Mouse (Mus musculus) cerebellum, adult (tissue): Measurements from ENCODE around the gene Prepl.

Experiments
- ATAC-seq: cut with Nextera tagmentation; 2 replicates; pipeline ENCODE4 v1.9.2; 2017; ENCODE audit warnings: mild to moderate bottlenecking, moderate library complexity, mixed read lengths; ENCODE audit not compliant: insufficient number of reproducible peaks, low FRiP score, low TSS enrichment

Gene Prepl

GRCm38 (mm10) chr17:85090120-85091099, at the start of gene Prepl, which contains the start of gene Camkmt:
Gene Prepl, minus strand, starts transcription at chr17:85090241.
Gene Camkmt, plus strand, starts transcription at chr17:85090552.
- ATAC-seq, result peak; percentile 95

- no peak for ATAC-seq
Observed at GRCm38 (mm10) chr17:85138393-85138792, 48.4 kb upstream of the Prepl start.

GRCm38 (mm10) chr17:85116643-85117042, 26.6 kb upstream of the Prepl start:
- ATAC-seq, result no peak

DNA sequence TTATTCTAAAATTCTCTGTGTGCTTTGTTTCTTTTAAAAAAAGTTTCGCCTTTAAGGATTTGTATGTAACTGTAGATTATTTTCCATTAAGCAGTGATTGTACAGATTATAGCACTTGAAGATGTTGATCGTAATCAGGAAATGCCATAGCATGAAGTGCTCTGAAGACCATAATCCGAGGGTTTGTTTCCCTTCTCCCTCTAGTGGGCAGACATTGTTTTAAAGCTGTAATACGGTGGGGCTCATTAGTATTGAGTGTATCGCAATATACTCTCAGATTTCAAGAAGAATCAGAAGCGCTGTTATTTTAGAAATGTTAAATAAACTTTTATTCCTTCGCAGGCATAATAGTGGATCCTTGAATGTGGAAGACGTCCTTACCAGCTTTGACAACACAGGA, 23.4 kb upstream of the Prepl start:
- ATAC-seq, result no peak

- no peak for ATAC-seq
Observed at GRCm38 (mm10) chr17:85110640-85111039, 20.6 kb upstream of the Prepl start.

DNA sequence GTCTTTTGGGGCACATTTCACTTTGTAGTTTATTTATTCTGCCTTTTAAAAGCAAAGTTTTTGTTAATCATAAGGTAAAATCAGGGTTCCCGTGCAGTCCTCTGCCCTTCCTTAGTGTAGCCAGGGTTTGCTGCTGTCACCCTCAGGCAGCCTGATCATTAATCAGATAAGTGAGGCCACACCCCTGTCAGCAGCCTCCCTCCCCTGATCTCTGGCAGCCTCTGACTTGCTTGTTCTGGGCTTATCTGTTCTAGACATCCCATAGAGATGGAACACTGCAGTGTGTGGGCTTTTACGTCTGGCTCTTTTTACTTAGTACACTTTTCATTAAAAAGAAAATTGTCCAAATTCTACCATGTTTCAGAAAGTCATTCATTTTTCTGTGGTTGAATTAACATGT, 13.3 kb upstream of the Prepl start:
- no peak for ATAC-seq

DNA sequence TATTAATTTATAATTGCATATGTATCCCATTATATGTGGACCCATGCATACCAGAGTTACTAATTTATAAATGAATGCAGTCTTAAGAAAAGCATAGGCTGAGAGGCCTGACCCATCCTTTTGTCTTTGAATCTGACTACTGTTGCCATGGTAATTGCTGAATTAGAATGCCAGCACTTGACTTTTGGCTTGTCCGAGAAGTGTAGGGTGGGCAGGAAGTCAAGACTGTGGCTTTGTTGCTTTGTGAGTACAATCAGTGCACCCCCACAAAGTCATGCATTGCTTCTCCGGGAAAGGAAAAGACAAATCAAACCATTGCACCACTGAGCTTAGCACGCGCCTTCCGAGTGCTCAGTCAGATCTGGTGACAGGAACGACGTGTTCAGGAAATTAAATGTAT, 11.7 kb upstream of the Prepl start:
- no peak for ATAC-seq

GRCm38 (mm10) chr17:85100232-85100631, 10.2 kb upstream of the Prepl start:
- ATAC-seq, result no peak

DNA sequence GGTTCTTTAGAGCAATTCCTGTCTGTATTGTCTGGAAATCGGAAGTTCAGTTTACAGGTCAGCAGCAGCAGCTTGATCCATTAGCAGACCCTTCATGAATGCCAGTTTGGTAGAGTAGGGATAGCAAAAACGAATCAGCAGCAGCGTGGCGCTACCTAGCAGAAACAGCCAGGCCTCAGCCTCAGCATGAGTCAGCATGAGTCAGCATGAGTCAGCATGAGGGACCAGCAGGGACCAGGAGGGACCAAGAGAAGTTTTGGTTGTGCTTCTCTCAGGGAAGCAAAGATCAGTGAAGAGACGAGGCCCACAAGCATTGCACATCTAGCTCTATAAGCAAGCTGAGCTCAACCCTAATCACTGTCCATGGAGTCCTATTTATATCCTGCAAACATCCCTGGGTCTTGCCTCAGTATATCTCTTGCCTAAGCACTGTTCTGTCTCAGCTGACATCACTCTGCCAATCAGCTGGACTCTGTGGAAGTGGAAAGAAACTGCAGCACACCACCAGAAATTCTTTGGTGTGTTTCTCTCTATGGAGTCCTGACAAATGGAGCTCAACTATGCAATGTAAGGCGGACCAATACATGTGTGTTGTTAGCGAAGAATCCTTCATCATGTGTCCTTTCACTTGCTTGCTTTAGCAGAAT, 8.8 kb upstream of the Prepl start:
- no peak for ATAC-seq

DNA sequence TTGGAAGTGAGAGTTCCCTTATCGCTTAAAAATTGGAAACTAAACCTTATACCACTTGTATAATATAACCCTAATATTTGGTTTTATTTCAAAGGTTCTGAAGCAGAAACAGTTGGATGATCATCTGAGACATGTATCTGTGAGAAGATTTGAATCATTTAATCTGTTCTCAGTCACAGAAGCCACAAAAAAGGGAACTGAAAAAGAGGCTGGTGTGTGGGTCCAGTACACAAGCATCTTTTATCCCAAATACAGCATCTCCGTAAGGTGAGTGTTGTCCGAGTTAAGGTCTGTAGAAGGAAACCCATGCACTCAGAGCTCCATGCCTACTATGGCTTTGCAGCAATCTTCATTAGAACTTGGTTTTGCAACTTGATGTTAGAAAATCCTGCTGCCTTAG, 6.4 kb upstream of the Prepl start:
- no peak for ATAC-seq

DNA sequence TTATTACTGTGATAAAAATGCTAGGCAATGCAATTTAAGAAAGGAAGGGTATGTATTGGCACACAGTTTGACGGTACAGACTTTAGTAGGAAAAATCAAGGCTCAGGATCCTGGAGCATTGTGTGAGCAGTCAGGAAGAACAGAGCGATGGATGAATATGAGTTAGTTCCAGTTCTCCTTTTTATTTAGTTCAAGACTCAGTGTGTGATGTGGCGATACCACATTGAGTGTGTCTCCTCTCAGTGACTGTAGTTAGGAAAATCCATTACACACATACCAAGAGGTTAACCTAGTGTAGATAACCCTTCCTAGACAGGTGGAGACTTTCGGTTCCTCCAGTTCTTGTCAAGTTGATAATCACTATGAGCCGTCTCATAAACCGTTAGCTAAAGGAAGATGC, 1.7 kb upstream of the Prepl start:
- ATAC-seq, result no peak

DNA sequence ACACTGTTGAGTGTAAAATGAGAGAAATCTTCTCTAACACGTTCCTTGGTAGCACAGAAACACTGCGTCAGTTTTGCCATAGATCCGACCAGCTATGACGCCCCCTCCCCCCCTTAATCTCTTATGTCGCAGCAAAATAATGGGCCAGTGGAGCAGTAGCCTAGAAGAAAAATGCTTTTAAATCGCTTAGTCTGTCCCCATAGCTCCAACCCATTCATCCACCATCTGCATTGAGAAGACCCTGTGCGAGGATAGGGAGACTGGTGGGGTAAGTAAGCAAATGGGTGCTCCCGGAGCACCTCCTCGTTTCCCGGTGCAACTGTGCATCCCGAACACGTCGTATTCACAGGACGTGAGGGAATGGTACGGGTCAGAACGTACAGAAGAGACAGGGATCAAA, 420 bp downstream of the Prepl start:
- peak; percentile 5; the same call in 1 of the 2 replicates for ATAC-seq

DNA sequence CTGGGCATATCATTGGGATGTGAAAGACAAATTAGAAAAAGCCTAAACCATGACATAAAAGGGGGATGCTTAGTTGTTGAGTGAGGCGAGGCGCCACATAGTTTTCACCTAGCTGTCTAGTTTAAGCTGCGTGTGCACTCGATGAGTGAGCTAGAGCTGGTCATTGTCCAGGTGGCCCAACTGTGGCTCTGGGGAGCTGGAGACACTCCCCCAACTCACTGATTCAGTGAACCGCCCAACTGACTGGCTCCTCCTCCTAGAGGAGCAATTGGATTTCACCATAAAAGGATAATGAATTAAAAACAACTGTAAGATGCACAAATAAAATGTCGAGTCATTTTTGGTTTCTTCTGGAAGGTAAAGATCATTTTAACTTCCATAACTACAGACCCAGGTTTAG, 1.0 kb downstream of the Prepl start:
- ATAC-seq, result no peak

- ATAC-seq, result no peak
Observed at GRCm38 (mm10) chr17:85088401-85088800, 1.6 kb downstream of the Prepl start.

DNA sequence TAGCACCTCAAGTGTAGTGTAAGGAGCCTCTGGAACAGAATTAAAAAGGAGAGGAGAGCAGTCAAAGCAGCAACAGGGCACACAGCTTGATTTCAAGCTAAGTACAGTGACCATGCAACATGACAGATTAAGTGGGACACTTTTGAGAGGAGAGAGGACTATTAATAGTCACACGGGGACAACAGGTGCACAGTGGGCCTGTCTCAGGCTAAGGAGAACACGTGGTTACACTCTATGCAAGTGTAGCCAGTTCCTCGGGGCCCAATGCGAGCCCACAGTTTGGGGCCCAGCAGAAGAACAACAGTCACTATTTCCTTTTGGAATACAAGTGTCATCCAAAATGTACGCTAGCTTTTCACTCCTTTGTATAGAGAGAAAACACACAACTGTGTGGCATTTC, 2.5 kb downstream of the Prepl start:
- ATAC-seq, result no peak

- no peak for ATAC-seq
Observed at GRCm38 (mm10) chr17:85086501-85086900, 3.5 kb downstream of the Prepl start.

DNA sequence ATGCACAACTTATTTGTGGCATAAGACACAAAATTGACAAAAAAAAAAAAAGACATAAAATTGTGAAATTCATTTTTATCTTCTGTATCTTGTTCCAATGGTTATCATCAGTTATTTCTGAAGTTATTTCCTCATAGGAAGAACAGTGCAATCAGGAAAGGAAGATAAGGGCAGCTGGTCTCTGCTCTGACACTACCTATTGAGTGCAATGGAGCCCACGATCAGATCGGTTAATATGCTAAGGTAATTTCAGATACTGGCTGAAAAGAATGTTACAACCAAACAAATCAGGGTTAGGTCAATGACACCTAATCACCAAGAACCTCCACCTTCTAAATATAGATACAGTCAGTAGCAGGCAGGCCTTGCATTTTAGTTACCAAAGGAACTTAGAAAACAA, 4.7 kb downstream of the Prepl start:
- no peak for ATAC-seq

DNA sequence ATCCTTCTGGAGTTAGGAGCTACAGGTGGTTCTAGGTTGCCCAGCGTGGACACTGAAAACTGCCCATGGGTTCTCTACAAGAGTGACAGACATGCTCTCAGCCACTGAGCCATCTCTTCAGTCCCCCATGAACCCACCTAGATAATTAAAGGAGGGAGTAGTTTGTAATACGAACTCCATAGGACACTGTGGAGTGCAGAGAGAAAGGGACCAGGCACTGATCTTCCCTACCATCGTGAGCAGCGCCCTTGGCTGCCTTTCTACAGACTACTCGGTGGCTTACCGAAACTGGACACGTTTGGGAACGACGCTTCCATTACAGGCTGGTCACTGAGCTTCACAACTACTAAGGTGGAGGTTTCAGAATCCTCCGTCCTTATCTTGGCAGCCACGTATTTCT, 9.3 kb downstream of the Prepl start:
- no peak for ATAC-seq

GRCm38 (mm10) chr17:85079276-85079675, 10.8 kb downstream of the Prepl start:
- ATAC-seq, result no peak

GRCm38 (mm10) chr17:85074083-85074482, 16.0 kb downstream of the Prepl start:
- no peak for ATAC-seq

DNA sequence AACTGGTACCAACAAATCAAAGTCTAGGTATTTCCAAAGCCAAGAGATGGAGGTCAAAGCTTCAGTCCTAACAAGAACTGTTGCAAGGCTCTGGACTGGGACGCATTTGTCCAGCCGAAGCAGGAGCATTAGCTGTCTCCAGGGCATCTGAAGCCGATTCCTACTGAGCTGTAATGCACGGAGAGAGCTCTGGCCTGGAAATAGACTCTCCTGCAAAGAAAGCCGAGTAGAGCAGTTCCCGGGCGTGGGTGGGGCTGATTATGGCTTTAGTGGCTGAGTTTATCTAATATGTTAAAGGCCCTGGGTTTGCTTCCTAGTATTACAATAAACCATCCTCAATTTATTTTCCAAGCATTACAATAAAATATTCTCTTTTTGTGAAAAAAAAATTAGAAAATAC, 16.8 kb downstream of the Prepl start:
- no peak for ATAC-seq

GRCm38 (mm10) chr17:85072383-85072782, 17.7 kb downstream of the Prepl start:
- ATAC-seq, result no peak
